Mouse (Mus musculus) lung, embryonic 15.5 days (tissue): Measurements from ENCODE around the gene U2af2. TPM values are rescaled to one million over a fixed set of nuclear protein-coding genes. Genes with fewer than 3 reads are reported as not detected.

Experiments
- ATAC-seq: fragments of 200-750 bp; cut with Nextera tagmentation; 2 replicates; pipeline ENCODE4 v1.8.0; 2017; ENCODE audit warnings: moderate number of reproducible peaks, borderline replicate concordance; ENCODE audit not compliant: low FRiP score, low TSS enrichment; ENCODE audit errors: extremely low read depth
- H3K27ac ChIP-seq: fragments of 300-500 bp; sonication (generic); 2 replicates; pipeline ENCODE4 v1.5.1; 2015; ENCODE audit warnings: moderate library complexity, mild to moderate bottlenecking, inconsistent platforms
- H3K27me3 ChIP-seq: fragments of 300-500 bp; sonication (generic); 2 replicates; pipeline ENCODE4 v1.6.1; 2015; ENCODE audit warnings: inconsistent platforms
- H3K36me3 ChIP-seq: fragments of 300-500 bp; sonication (generic); 2 replicates; pipeline ENCODE4 v1.6.1; 2015; ENCODE audit warnings: inconsistent platforms
- H3K4me1 ChIP-seq: fragments of 300-500 bp; sonication (generic); 2 replicates; pipeline ENCODE4 v1.6.1; 2015; ENCODE audit warnings: inconsistent platforms
- H3K4me2 ChIP-seq: fragments of 300-500 bp; sonication (generic); 2 replicates; pipeline ENCODE4 v1.6.1; 2015; ENCODE audit warnings: inconsistent platforms, mild to moderate bottlenecking, moderate library complexity
- H3K4me3 ChIP-seq: fragments of 300-500 bp; sonication (generic); 2 replicates; pipeline ENCODE4 v1.5.1; 2015; ENCODE audit warnings: mild to moderate bottlenecking, inconsistent platforms
- H3K9ac ChIP-seq: fragments of 300-500 bp; sonication (generic); 2 replicates; pipeline ENCODE4 v1.6.1; 2015; ENCODE audit warnings: inconsistent platforms
- H3K9me3 ChIP-seq: fragments of 300-500 bp; sonication (generic); 2 replicates; pipeline ENCODE4 v1.6.1; 2016; ENCODE audit warnings: inconsistent platforms
- WGBS: fragments of 180-500 bp; shearing (Covaris S2); methylation state at CpG from one replicate; pipeline ENCODE4 v1.1.7; 2015; 5-methylcytosine and 5-hydroxymethylcytosine counted together
- polyA plus RNA-seq: library from polyadenylated mRNA; unstranded; fragments of >200 nt; fragmentation: Nextera tagmentation; extraction: Ambion mirVana; gene quantifications from 2 replicates; pipeline ENCODE4 v1.2.1, GENCODE M21; 2015

The U2af2 gene
- polyA plus RNA-seq, 1 experiment from 2014 or later: 150 TPM

GRCm38 (mm10) chr7:5020685-5021084 lies 41.3 kb upstream of the U2af2 start:
- no peaks in the 10 kb centered on the region for H3K9me3 ChIP-seq
- 0% methylated on average over 14 of the region's 15 CpGs for WGBS
- H3K27me3 ChIP-seq: no peaks in the 10 kb centered on the region
- peak overlapping the region; percentile 77 for H3K4me2 ChIP-seq
- H3K27ac ChIP-seq: peak overlapping the region; percentile 98
- peak; percentile 1 for ATAC-seq
- H3K36me3 ChIP-seq: peaks cover 37% of the 10 kb centered on the region
- peak overlapping the region; percentile 81 for H3K4me3 ChIP-seq
- H3K4me1 ChIP-seq: peaks cover 24% of the 10 kb centered on the region
- peak overlapping the region; percentile 93 for H3K9ac ChIP-seq

DNA sequence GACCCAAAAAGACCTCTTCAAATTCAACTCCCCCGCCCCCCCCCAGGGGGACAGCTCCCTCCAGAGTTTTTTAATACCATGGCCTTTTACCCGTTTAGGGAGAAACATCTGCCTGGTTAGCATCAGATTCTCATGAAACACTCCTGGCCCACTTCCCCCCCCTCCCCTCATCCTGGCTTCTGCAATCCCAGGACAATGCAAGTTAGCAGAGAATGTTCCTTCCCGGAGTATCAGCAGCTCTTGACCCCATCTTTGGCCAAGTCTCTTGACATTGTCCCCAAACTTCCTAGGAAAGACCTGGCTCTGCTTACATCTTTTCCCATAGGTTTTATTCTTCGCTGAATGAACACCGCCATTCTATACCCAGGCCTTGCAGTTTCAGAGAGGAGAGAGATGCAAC lies 40.7 kb upstream of the U2af2 start:
- H3K27me3 ChIP-seq: no peaks in the 10 kb centered on the region
- no peak for ATAC-seq
- H3K4me1 ChIP-seq: peaks cover 20% of the 10 kb centered on the region
- WGBS: 43% methylated on average over 5 of the region's 5 CpGs
- H3K4me3 ChIP-seq: peak overlapping the region; percentile 81
- peak overlapping the region; percentile 77 for H3K4me2 ChIP-seq
- peak overlapping the region; percentile 98 for H3K27ac ChIP-seq
- H3K9ac ChIP-seq: peak overlapping the region; percentile 93
- peaks cover 42% of the 10 kb centered on the region for H3K36me3 ChIP-seq
- H3K9me3 ChIP-seq: no peaks in the 10 kb centered on the region

DNA sequence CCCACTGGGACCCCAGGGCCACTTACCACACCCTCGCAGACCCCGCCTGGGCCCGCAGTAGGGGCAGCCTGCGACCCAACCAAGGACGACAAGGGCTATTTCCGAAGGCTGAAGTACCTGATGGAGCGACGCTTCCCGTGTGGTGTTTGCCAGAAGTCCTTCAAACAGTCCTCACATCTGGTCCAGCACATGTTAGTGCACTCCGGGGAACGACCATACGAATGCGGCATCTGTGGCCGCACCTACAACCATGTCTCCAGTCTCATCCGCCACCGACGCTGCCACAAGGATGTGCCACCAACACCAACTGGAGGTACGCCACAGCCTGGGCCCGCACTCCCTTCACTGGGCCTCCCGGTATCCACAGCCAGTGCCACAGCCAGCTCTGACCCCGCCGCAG lies 32.4 kb upstream of the U2af2 start:
- H3K4me2 ChIP-seq: no peak overlapping the region
- H3K27ac ChIP-seq: no peak overlapping the region
- WGBS: 96% methylated on average over 22 of the region's 22 CpGs
- peaks cover 87% of the 10 kb centered on the region for H3K36me3 ChIP-seq
- H3K27me3 ChIP-seq: no peaks in the 10 kb centered on the region
- ATAC-seq: no peak
- no peak overlapping the region for H3K4me3 ChIP-seq
- no peaks in the 10 kb centered on the region for H3K4me1 ChIP-seq
- no peak overlapping the region for H3K9ac ChIP-seq
- peaks cover 30% of the 10 kb centered on the region for H3K9me3 ChIP-seq

GRCm38 (mm10) chr7:5029946-5030345 lies 32.0 kb upstream of the U2af2 start:
- Histone ChIP-seq H3K27me3 (no peaks in the 10 kb centered on the region), H3K9me3 (peaks cover 30% of the 10 kb centered on the region), H3K4me3 (no peak overlapping the region), H3K4me2 (no peak overlapping the region), H3K36me3 (peaks cover 87% of the 10 kb centered on the region), H3K4me1 (no peaks in the 10 kb centered on the region), H3K27ac (no peak overlapping the region), H3K9ac (no peak overlapping the region)
- 92% methylated on average over 21 of the region's 21 CpGs for WGBS
- no peak for ATAC-seq

DNA sequence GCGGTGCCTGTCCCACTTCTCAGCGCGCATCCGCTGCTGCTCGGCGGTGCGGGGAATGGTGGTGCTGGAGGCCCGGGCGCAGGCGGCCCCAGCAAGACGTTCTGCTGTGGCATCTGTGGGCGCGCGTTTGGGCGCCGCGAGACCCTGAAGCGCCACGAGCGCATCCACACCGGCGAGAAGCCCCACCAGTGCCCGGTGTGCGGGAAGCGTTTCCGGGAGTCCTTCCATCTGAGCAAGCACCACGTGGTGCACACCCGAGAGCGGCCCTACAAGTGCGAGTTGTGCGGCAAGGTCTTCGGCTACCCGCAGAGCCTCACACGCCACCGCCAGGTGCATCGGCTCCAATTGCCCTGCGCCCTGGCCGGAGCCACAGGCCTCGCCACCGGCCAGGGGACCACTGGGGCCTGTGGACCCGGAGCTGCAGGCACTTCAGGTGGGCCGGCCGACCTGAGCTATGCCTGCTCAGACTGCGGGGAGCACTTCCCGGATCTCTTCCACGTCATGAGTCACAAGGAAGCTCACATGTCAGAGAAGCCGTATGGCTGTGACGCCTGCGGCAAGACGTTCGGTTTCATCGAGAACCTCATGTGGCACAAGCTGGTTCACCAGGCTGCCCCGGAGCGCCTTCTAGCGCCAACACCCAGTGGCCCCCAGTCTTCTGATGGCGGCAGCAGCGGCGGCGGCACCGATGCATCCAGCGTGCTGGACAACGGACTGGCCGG lies 31.2 kb upstream of the U2af2 start:
- Histone ChIP-seq H3K9me3 (peaks cover 30% of the 10 kb centered on the region), H3K9ac (no peak overlapping the region), H3K4me3 (no peak overlapping the region), H3K27me3 (no peaks in the 10 kb centered on the region), H3K36me3 (peaks cover 89% of the 10 kb centered on the region), H3K4me2 (no peak overlapping the region), H3K4me1 (no peaks in the 10 kb centered on the region), H3K27ac (no peak overlapping the region)
- no peak for ATAC-seq
- WGBS: 88% methylated on average over 63 of the region's 63 CpGs

DNA sequence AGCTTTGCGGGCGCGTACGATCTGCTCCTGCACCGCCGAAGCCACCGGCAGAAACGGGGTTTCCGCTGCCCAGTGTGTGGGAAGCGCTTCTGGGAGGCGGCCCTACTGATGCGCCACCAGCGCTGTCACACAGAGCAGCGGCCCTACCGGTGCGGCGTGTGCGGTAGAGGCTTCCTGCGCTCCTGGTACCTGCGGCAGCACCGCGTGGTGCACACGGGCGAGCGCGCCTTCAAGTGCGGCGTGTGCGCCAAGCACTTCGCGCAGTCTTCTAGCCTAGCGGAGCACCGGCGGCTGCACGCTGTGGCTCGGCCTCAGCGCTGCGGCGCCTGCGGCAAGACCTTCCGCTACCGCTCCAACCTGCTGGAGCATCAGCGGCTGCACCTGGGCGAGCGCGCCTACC lies 30.4 kb upstream of the U2af2 start:
- H3K27ac ChIP-seq: no peak overlapping the region
- H3K4me3 ChIP-seq: no peak overlapping the region
- H3K4me1 ChIP-seq: no peaks in the 10 kb centered on the region
- ATAC-seq: no peak
- H3K9me3 ChIP-seq: peaks cover 30% of the 10 kb centered on the region
- H3K27me3 ChIP-seq: no peaks in the 10 kb centered on the region
- H3K9ac ChIP-seq: no peak overlapping the region
- H3K36me3 ChIP-seq: peaks cover 90% of the 10 kb centered on the region
- no peak overlapping the region for H3K4me2 ChIP-seq
- 83% methylated on average over 46 of the region's 46 CpGs for WGBS

- Histone ChIP-seq H3K27me3 (no peaks in the 10 kb centered on the region), H3K36me3 (peaks cover 75% of the 10 kb centered on the region), H3K9ac (no peak within 1 kb of the TSS), H3K9me3 (peaks cover 30% of the 10 kb centered on the region), H3K4me1 (0 out of 2 replicates have a peak, but pooled peaks cover 2% of the 10 kb centered on the region), H3K4me3 (no peak within 1 kb of the TSS), H3K27ac (no peak within 1 kb of the TSS), H3K4me2 (no peak within 1 kb of the TSS)
- ATAC-seq: no peak
- 92% methylated on average over 3 of the region's 3 CpGs for WGBS
Observed at GRCm38 (mm10) chr7:5033818-5034217, 28.1 kb upstream of the U2af2 start, which contains the start of gene 4632433K11Rik. TSS of gene 4632433K11Rik (plus strand) at chr7:5034118.

- H3K4me2 ChIP-seq: no peak overlapping the region
- H3K27me3 ChIP-seq: no peaks in the 10 kb centered on the region
- 96% methylated on average over 17 of the region's 17 CpGs for WGBS
- H3K4me1 ChIP-seq: 0 out of 2 replicates have a peak, but pooled peaks cover 6% of the 10 kb centered on the region
- no peak overlapping the region for H3K27ac ChIP-seq
- no peak overlapping the region for H3K4me3 ChIP-seq
- no peak overlapping the region for H3K9ac ChIP-seq
- peaks cover 57% of the 10 kb centered on the region for H3K36me3 ChIP-seq
- H3K9me3 ChIP-seq: peaks cover 17% of the 10 kb centered on the region
- no peak for ATAC-seq
Observed at GRCm38 (mm10) chr7:5035628-5036027, 26.3 kb upstream of the U2af2 start.

DNA sequence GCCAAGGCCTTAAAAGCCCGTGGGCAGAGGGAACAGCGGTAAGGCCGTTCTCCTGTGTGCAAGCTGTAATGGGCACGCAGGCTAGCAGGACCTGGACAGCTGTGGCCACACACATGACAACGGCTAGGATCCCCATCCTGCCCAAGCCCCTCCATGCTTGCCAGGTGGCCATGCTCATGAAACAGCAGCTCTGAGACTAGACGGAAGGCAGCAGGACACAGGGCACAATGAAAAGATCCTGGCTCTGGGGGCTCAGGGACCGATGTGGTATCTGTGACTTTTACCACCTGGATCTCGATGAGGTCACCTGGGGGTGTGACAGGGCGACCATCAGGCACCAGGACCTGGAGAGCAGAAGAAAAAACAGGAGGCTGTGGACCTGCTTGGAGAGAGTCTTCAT lies 25.8 kb upstream of the U2af2 start:
- Histone ChIP-seq H3K4me1 (0 out of 2 replicates have a peak, but pooled peaks cover 6% of the 10 kb centered on the region), H3K27me3 (no peaks in the 10 kb centered on the region), H3K9ac (no peak overlapping the region), H3K36me3 (peaks cover 52% of the 10 kb centered on the region), H3K4me2 (no peak overlapping the region), H3K4me3 (no peak overlapping the region), H3K9me3 (peaks cover 12% of the 10 kb centered on the region), H3K27ac (no peak overlapping the region)
- no peak for ATAC-seq
- 87% methylated on average over 9 of the region's 9 CpGs for WGBS

GRCm38 (mm10) chr7:5037026-5037425 lies 24.9 kb upstream of the U2af2 start:
- ATAC-seq: no peak
- Histone ChIP-seq H3K4me2 (no peak overlapping the region), H3K9me3 (peaks cover 3% of the 10 kb centered on the region; the same call in 1 of the 2 replicates), H3K9ac (no peak overlapping the region), H3K4me3 (no peak overlapping the region), H3K36me3 (peaks cover 43% of the 10 kb centered on the region), H3K27ac (no peak overlapping the region), H3K4me1 (0 out of 2 replicates have a peak, but pooled peaks cover 6% of the 10 kb centered on the region), H3K27me3 (no peaks in the 10 kb centered on the region)
- WGBS: 89% methylated on average over 7 of the region's 7 CpGs

- Histone ChIP-seq H3K4me3 (peak overlapping the region; percentile 78), H3K27me3 (no peaks in the 10 kb centered on the region), H3K4me1 (0 out of 2 replicates have a peak, but pooled peaks cover 6% of the 10 kb centered on the region), H3K9ac (no peak overlapping the region), H3K36me3 (peaks cover 39% of the 10 kb centered on the region), H3K4me2 (peak overlapping the region; percentile 57), H3K9me3 (no peaks in the 10 kb centered on the region), H3K27ac (peak overlapping the region; percentile 96)
- no peak for ATAC-seq
- WGBS: 84% methylated on average over 8 of the region's 8 CpGs
Observed at GRCm38 (mm10) chr7:5037467-5037866, 24.5 kb upstream of the U2af2 start.

- peak within 1 kb of the TSS; percentile 96 for H3K27ac ChIP-seq
- H3K9ac ChIP-seq: peak within 1 kb of the TSS; percentile 80
- ATAC-seq: peak; percentile 96
- no peaks in the 10 kb centered on the region for H3K27me3 ChIP-seq
- peak within 1 kb of the TSS; percentile 57 for H3K4me2 ChIP-seq
- peaks cover 31% of the 10 kb centered on the region for H3K36me3 ChIP-seq
- H3K9me3 ChIP-seq: no peaks in the 10 kb centered on the region
- WGBS: under 1% methylated on average over 48 of the region's 48 CpGs
- peak within 1 kb of the TSS; percentile 78 for H3K4me3 ChIP-seq
- H3K4me1 ChIP-seq: 0 out of 2 replicates have a peak, but pooled peaks cover 6% of the 10 kb centered on the region
Observed at GRCm38 (mm10) chr7:5038109-5038732, 23.7 kb upstream of the U2af2 start, which contains the start of gene Zfp784. TSS of gene Zfp784 (minus strand) at chr7:5038446.
